Mouse (Mus musculus): ENCODE results near the gene Neurl1b. TPM values are rescaled to one million over a fixed set of nuclear protein-coding genes. Genes with fewer than 3 reads are reported as not detected.

Gene Neurl1b
- polyA plus RNA-seq, 1 experiment: 7.9 TPM

DNA sequence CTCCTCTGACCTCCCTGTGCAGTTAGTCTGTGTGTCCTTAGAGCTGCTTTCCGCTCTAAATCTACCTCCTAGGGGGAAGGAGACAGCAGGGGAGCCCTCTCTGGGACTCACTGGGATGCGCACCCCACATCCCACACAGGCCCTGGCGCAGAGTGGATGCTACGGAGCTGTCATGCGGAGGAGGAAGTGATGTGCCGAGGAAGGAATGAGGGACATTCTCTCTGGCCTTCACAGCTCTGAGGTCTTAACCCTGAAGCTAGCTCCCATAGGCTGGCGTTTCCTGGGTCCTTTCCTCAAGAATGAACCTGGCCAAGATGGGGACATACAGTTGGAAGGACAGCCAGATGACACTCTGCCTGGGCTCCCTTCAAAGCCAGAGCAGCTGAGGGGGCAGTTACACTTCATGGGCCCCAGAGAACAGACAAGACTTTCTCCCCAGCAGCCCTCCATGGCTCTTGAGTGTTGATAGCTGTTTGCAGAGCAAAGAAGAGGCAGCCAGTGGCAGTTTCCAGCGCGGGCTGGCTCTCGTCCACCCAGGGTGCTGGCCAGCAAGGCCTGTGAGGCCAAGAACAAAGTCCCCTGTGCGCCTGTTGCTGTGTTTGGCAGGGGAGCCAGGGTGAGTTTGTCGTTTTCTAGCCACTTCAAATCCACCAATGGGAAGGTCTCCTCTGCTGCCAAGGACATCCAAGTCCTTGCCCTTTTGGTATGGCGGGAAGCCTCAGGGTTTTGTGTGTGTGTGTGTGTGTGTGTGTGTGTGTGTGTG is 10.5 kb downstream of the Neurl1b start:
- WGBS: 88% methylated on average over 13 of the region's 13 CpGs
- H3K27ac ChIP-seq (ENCODE audit: insufficient read depth, low read length): peak overlapping the region; percentile 52; the same call in 1 of the 2 replicates
- no peaks in the 10 kb centered on the region for H3K27me3 ChIP-seq (ENCODE audit: control insufficient read depth, insufficient read depth, low read length)
- no peak for DNase-seq (ENCODE audit: low read depth in 1 of 2, low spot score in 2 of 2)
- no peak overlapping the region for H3K4me3 ChIP-seq (ENCODE audit: extremely low read depth, insufficient read depth, insufficient read length)
- H3K4me1 ChIP-seq (ENCODE audit: control insufficient read depth, insufficient read depth, insufficient read length): no peaks in the 10 kb centered on the region; the same call in 1 of the 2 replicates
- TF ChIP-seq CTCF (IDR thresholded peaks at IDR 0.05; ENCODE audit: extremely low read depth, insufficient read depth, insufficient read length, insufficient replicate concordance): no peak
- no peak for TF ChIP-seq POLR2A (IDR thresholded peaks at IDR 0.05; ENCODE audit: low read depth, low read length)
- no peaks in the 10 kb centered on the region for H3K36me3 ChIP-seq (ENCODE audit: control insufficient read depth, insufficient read depth, low read length)

DNA sequence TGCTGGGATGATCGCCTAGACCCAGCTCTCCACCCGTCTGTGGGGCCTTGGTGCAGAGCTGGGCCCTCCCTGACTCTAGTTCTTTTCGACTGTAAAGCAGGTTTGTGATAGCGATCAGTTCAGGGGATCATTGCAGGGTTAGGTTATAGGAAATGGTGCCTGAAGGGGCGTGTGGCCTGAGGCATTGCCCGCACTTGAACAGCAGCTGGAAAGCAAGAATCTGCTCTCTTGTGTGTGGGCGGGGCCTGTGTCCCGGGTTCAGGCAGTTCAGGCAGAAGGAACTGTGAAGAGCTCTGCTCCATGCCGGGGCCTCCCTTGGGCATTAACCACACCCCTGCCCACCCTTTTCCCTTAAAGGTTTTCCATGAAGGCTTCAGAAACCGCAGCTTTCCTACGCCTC is 18.7 kb downstream of the Neurl1b start:
- Histone ChIP-seq H3K4me3 (ENCODE audit: extremely low read depth, insufficient read depth, insufficient read length) (no peak overlapping the region), H3K27ac (ENCODE audit: insufficient read depth, low read length) (no peak overlapping the region), H3K36me3 (ENCODE audit: control insufficient read depth, insufficient read depth, low read length) (0 out of 2 replicates have a peak, but pooled peaks cover 1% of the 10 kb centered on the region), H3K4me1 (ENCODE audit: control insufficient read depth, insufficient read depth, insufficient read length) (no peaks in the 10 kb centered on the region; the same call in 1 of the 2 replicates), H3K27me3 (ENCODE audit: control insufficient read depth, insufficient read depth, low read length) (no peaks in the 10 kb centered on the region)
- DNase-seq (ENCODE audit: low read depth in 1 of 2, low spot score in 2 of 2): no peak
- TF ChIP-seq CTCF (IDR thresholded peaks at IDR 0.05; ENCODE audit: extremely low read depth, insufficient read depth, insufficient read length, insufficient replicate concordance) (no peak), POLR2A (IDR thresholded peaks at IDR 0.05; ENCODE audit: low read depth, low read length) (no peak)
- 78% methylated on average over 11 of the region's 11 CpGs for WGBS

DNA sequence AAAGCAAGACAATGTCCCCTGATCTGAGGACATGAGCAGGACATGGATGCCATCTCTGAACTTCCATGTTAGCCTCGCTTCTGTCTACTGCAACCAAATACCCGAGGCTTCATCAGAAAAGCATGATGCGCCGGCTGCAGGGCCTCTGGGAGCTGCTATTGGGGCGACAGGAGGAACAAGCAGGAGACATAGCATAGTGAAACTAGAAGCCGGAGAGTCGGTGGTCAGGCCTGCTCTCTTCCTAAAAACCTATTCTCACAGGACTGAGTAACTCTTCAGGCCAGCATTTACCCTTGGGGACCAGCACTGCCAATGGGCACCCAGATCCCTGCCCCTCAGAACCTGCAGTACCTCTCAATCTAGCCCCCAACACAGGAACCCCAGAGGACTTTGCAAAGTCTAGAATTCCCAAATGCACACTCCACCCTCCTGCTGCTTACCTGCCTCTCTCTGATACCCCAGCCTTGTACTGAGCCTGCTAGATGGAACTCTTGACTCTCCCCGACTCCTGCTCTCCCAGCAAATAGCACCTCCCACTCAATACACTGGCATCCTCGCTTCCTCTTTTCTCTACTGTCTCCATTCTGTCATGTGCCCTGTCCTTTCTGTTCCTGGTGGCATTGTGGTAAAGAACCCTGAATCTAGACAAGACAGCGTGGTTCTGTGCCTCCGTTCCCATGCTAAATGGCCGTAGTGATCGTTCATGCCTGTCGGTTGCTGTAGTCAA is 22.6 kb downstream of the Neurl1b start:
- H3K36me3 ChIP-seq (ENCODE audit: control insufficient read depth, insufficient read depth, low read length): no peaks in the 10 kb centered on the region
- DNase-seq (ENCODE audit: low read depth in 1 of 2, low spot score in 2 of 2): no peak
- H3K27ac ChIP-seq (ENCODE audit: insufficient read depth, low read length): peak overlapping the region; percentile 68
- no peaks in the 10 kb centered on the region for H3K27me3 ChIP-seq (ENCODE audit: control insufficient read depth, insufficient read depth, low read length)
- no peaks in the 10 kb centered on the region for H3K4me1 ChIP-seq (ENCODE audit: control insufficient read depth, insufficient read depth, insufficient read length)
- WGBS: 74% methylated on average over 14 of the region's 14 CpGs
- TF ChIP-seq POLR2A (IDR thresholded peaks at IDR 0.05; ENCODE audit: low read depth, low read length) (no peak), CTCF (IDR thresholded peaks at IDR 0.05; ENCODE audit: extremely low read depth, insufficient read depth, insufficient read length, insufficient replicate concordance) (no peak)
- no peak overlapping the region for H3K4me3 ChIP-seq (ENCODE audit: extremely low read depth, insufficient read depth, insufficient read length)

GRCm38 (mm10) chr17:26439001-26439400 is 24.4 kb downstream of the Neurl1b start:
- H3K4me3 ChIP-seq (ENCODE audit: extremely low read depth, insufficient read depth, insufficient read length): no peak overlapping the region

GRCm38 (mm10) chr17:26441024-26441423 is 26.4 kb downstream of the Neurl1b start:
- no peak for TF ChIP-seq POLR2A (IDR thresholded peaks at IDR 0.05; ENCODE audit: low read depth, low read length)
- TF ChIP-seq CTCF (IDR thresholded peaks at IDR 0.05; ENCODE audit: extremely low read depth, insufficient read depth, insufficient read length, insufficient replicate concordance): no peak
- Histone ChIP-seq H3K27me3 (ENCODE audit: control insufficient read depth, insufficient read depth, low read length) (no peaks in the 10 kb centered on the region), H3K27ac (ENCODE audit: insufficient read depth, low read length) (no peak overlapping the region), H3K4me1 (ENCODE audit: control insufficient read depth, insufficient read depth, insufficient read length) (no peaks in the 10 kb centered on the region), H3K36me3 (ENCODE audit: control insufficient read depth, insufficient read depth, low read length) (no peaks in the 10 kb centered on the region), H3K4me3 (ENCODE audit: extremely low read depth, insufficient read depth, insufficient read length) (no peak overlapping the region)
- WGBS: 96% methylated on average over 10 of the region's 10 CpGs
- DNase-seq (ENCODE audit: low read depth in 1 of 2, low spot score in 2 of 2): no peak

More at GRCm38 (mm10) chr17:26439001-26439400, 24.4 kb downstream of the Neurl1b start:
- H3K4me1 ChIP-seq (ENCODE audit: control insufficient read depth, insufficient read depth, insufficient read length): no peaks in the 10 kb centered on the region
- DNase-seq (ENCODE audit: low read depth in 1 of 2, low spot score in 2 of 2): no peak
- H3K36me3 ChIP-seq (ENCODE audit: control insufficient read depth, insufficient read depth, low read length): no peaks in the 10 kb centered on the region
- no peak overlapping the region for H3K27ac ChIP-seq (ENCODE audit: insufficient read depth, low read length)
- no peaks in the 10 kb centered on the region for H3K27me3 ChIP-seq (ENCODE audit: control insufficient read depth, insufficient read depth, low read length)
- no peak for TF ChIP-seq POLR2A (IDR thresholded peaks at IDR 0.05; ENCODE audit: low read depth, low read length)
- no peak for TF ChIP-seq CTCF (IDR thresholded peaks at IDR 0.05; ENCODE audit: extremely low read depth, insufficient read depth, insufficient read length, insufficient replicate concordance)
- 85% methylated on average over 52 of the region's 52 CpGs for WGBS

DNA sequence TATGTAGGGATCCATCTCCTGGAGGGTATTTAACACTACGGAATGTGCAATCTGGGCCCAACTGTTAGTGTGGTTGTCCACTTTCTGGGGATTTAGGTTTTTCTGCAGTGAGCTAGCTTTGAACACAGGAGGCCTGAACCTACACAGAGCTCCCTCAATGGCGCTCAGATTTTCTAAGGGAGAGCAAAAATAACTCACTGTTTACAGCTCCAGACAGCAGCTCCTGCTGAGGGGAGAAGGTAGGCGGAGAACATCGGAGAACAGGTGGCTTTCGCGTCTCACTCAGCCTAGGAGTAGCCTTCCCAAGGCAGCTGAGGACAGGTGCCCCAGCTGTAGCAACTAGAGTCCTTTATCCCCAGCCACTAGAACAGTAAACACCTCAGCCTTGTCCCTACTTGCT is 27.6 kb downstream of the Neurl1b start:
- Histone ChIP-seq H3K27me3 (ENCODE audit: control insufficient read depth, insufficient read depth, low read length) (no peaks in the 10 kb centered on the region), H3K36me3 (ENCODE audit: control insufficient read depth, insufficient read depth, low read length) (no peaks in the 10 kb centered on the region), H3K4me3 (ENCODE audit: extremely low read depth, insufficient read depth, insufficient read length) (no peak overlapping the region), H3K4me1 (ENCODE audit: control insufficient read depth, insufficient read depth, insufficient read length) (no peaks in the 10 kb centered on the region), H3K27ac (ENCODE audit: insufficient read depth, low read length) (no peak overlapping the region)
- no peak for TF ChIP-seq CTCF (IDR thresholded peaks at IDR 0.05; ENCODE audit: extremely low read depth, insufficient read depth, insufficient read length, insufficient replicate concordance)
- no peak for TF ChIP-seq POLR2A (IDR thresholded peaks at IDR 0.05; ENCODE audit: low read depth, low read length)
- DNase-seq (ENCODE audit: low read depth in 1 of 2, low spot score in 2 of 2): no peak
- 95% methylated on average over 6 of the region's 6 CpGs for WGBS
